Mouse (Mus musculus) megakaryocyte, embryonic 14.5 days (primary cell): ENCODE results near the gene Samd1.

Experiments used
- FLI1 ChIP-seq: IDR thresholded peaks from 2 replicates; pipeline ENCODE4 v1.6.1; 2012; ENCODE audit warnings: low read length, inconsistent platforms, mixed read lengths
- GATA1 ChIP-seq: IDR thresholded peaks from 3 replicates; pipeline ENCODE4 v1.6.1; 2012; ENCODE audit warnings: mixed read lengths, low read length, inconsistent platforms, borderline replicate concordance

DNA sequence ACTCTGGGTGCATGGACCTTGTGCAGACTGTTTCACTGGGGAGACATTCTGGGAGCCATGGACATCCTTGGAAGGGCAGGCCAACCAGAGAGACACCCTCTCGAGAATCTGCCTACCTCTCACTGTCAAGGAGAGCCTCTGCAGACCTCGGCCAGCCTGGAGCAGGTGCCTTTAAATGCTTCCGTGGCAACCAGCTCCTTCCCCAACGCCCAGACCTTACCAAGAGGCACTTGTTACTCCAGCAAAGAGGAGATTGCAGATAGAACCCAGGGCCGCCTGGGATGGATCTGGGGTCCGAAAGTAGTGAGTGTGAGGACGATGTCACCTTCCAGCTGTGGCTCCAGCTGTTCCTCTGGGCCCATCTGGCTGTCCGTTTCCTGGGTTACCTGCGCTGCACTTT, 19.3 kb upstream of the Samd1 start:
- TF ChIP-seq FLI1: no peak
- no peak for TF ChIP-seq GATA1
